Mouse (Mus musculus): Measurements from ENCODE around the gene 4930539E08Rik. TPM values are rescaled to one million over a fixed set of nuclear protein-coding genes. Genes with fewer than 3 reads are reported as not detected.

4930539E08Rik gene
- total and polyA plus RNA-seq, 2 experiments from 2014 or later: 2.1 to 5.6 TPM

GRCm38 (mm10) chr17:28940776-28941555 is 25.8 kb upstream of the 4930539E08Rik start:
- Histone ChIP-seq H3K4me3 (ENCODE audit: low read length) (no peak overlapping the region), H3K4me1 (ENCODE audit: insufficient read depth, low read length) (no peaks in the 10 kb centered on the region), H3K36me3 (ENCODE audit: insufficient read depth, low read length) (no peaks in the 10 kb centered on the region), H3K27ac (no peak overlapping the region), H3K27me3 (ENCODE audit: insufficient read depth, low read length) (no peaks in the 10 kb centered on the region), H3K4me2 (ENCODE audit: low read depth, low read length) (no peak overlapping the region), H3K9ac (replicated peaks; ENCODE audit: low read length) (no peak overlapping the region), H3K9me3 (ENCODE audit: low read length) (no peaks in the 10 kb centered on the region)
- DNase-seq (ENCODE audit: low spot score) (peak; percentile 71), ATAC-seq (peak; percentile 64; the same call in 1 of the 2 replicates)
- no peak for TF ChIP-seq CTCF (IDR thresholded peaks at IDR 0.05; ENCODE audit: low read depth)
- 70% methylated on average over 25 of the region's 25 CpGs for whole genome bisulfite sequencing

- Histone ChIP-seq H3K4me1 (ENCODE audit: insufficient read depth, low read length) (no peaks in the 10 kb centered on the region), H3K9ac (replicated peaks; ENCODE audit: low read length) (no peak overlapping the region), H3K4me2 (ENCODE audit: low read depth, low read length) (no peak overlapping the region), H3K9me3 (ENCODE audit: low read length) (no peaks in the 10 kb centered on the region), H3K4me3 (ENCODE audit: low read length) (no peak overlapping the region), H3K27ac (no peak overlapping the region), H3K36me3 (ENCODE audit: insufficient read depth, low read length) (no peaks in the 10 kb centered on the region), H3K27me3 (ENCODE audit: insufficient read depth, low read length) (no peaks in the 10 kb centered on the region)
- no peak for ATAC-seq
- WGBS: 73% methylated on average over 10 of the region's 10 CpGs
- no peak for DNase-seq (ENCODE audit: low spot score)
- TF ChIP-seq CTCF (IDR thresholded peaks at IDR 0.05; ENCODE audit: low read depth): peak; percentile 58
Observed at GRCm38 (mm10) chr17:28936622-28937345, 21.7 kb upstream of the 4930539E08Rik start.

GRCm38 (mm10) chr17:28936133-28936532 is 21.0 kb upstream of the 4930539E08Rik start:
- Histone ChIP-seq H3K36me3 (ENCODE audit: insufficient read depth, low read length) (no peaks in the 10 kb centered on the region), H3K9me3 (ENCODE audit: low read length) (no peaks in the 10 kb centered on the region), H3K27ac (no peak overlapping the region), H3K27me3 (ENCODE audit: insufficient read depth, low read length) (no peaks in the 10 kb centered on the region), H3K4me3 (ENCODE audit: low read length) (no peak overlapping the region), H3K9ac (replicated peaks; ENCODE audit: low read length) (no peak overlapping the region), H3K4me1 (ENCODE audit: insufficient read depth, low read length) (no peaks in the 10 kb centered on the region), H3K4me2 (ENCODE audit: low read depth, low read length) (no peak overlapping the region)
- no peak for ATAC-seq
- no peak for TF ChIP-seq CTCF (IDR thresholded peaks at IDR 0.05; ENCODE audit: low read depth)
- no peak for DNase-seq (ENCODE audit: low spot score)
- 94% methylated on average over 7 of the region's 7 CpGs for WGBS

- WGBS: 76% methylated on average over 19 of the region's 19 CpGs
- DNase-seq (ENCODE audit: low spot score): no peak
- H3K27me3 ChIP-seq (ENCODE audit: insufficient read depth, low read length): no peaks in the 10 kb centered on the region
- ATAC-seq: no peak
- H3K9me3 ChIP-seq (ENCODE audit: low read length): no peaks in the 10 kb centered on the region
- TF ChIP-seq CTCF (IDR thresholded peaks at IDR 0.05; ENCODE audit: low read depth): no peak
- no peak overlapping the region for H3K27ac ChIP-seq
- H3K36me3 ChIP-seq (ENCODE audit: insufficient read depth, low read length): no peaks in the 10 kb centered on the region
- H3K9ac ChIP-seq (replicated peaks; ENCODE audit: low read length): no peak overlapping the region
- no peak overlapping the region for H3K4me2 ChIP-seq (ENCODE audit: low read depth, low read length)
- H3K4me3 ChIP-seq (ENCODE audit: low read length): no peak overlapping the region
- H3K4me1 ChIP-seq (ENCODE audit: insufficient read depth, low read length): peaks cover 8% of the 10 kb centered on the region; the same call in 1 of the 2 replicates
Observed at GRCm38 (mm10) chr17:28934120-28934916, 19.2 kb upstream of the 4930539E08Rik start.

- ATAC-seq (no peak), DNase-seq (ENCODE audit: low spot score) (no peak)
- peaks cover 8% of the 10 kb centered on the region; the same call in 1 of the 2 replicates for H3K4me1 ChIP-seq (ENCODE audit: insufficient read depth, low read length)
- no peaks in the 10 kb centered on the region for H3K9me3 ChIP-seq (ENCODE audit: low read length)
- H3K27me3 ChIP-seq (ENCODE audit: insufficient read depth, low read length): no peaks in the 10 kb centered on the region
- H3K27ac ChIP-seq: no peak overlapping the region
- no peaks in the 10 kb centered on the region for H3K36me3 ChIP-seq (ENCODE audit: insufficient read depth, low read length)
- H3K4me3 ChIP-seq (ENCODE audit: low read length): no peak overlapping the region
- TF ChIP-seq CTCF (IDR thresholded peaks at IDR 0.05; ENCODE audit: low read depth): no peak
- no peak overlapping the region for H3K9ac ChIP-seq (replicated peaks; ENCODE audit: low read length)
- 78% methylated on average over 4 of the region's 4 CpGs for WGBS
- H3K4me2 ChIP-seq (ENCODE audit: low read depth, low read length): no peak overlapping the region
Observed at GRCm38 (mm10) chr17:28932274-28932673, 17.1 kb upstream of the 4930539E08Rik start.

GRCm38 (mm10) chr17:28931436-28932211 is 16.5 kb upstream of the 4930539E08Rik start:
- no peaks in the 10 kb centered on the region for H3K27me3 ChIP-seq (ENCODE audit: insufficient read depth, low read length)
- H3K4me2 ChIP-seq (ENCODE audit: low read depth, low read length): no peak overlapping the region
- H3K4me3 ChIP-seq (ENCODE audit: low read length): no peak overlapping the region
- peaks cover 8% of the 10 kb centered on the region; the same call in 1 of the 2 replicates for H3K4me1 ChIP-seq (ENCODE audit: insufficient read depth, low read length)
- ATAC-seq: no peak
- no peak for TF ChIP-seq CTCF (IDR thresholded peaks at IDR 0.05; ENCODE audit: low read depth)
- no peak for DNase-seq (ENCODE audit: low spot score)
- H3K36me3 ChIP-seq (ENCODE audit: insufficient read depth, low read length): no peaks in the 10 kb centered on the region
- no peak overlapping the region for H3K27ac ChIP-seq
- no peak overlapping the region for H3K9ac ChIP-seq (replicated peaks; ENCODE audit: low read length)
- no peaks in the 10 kb centered on the region for H3K9me3 ChIP-seq (ENCODE audit: low read length)
- WGBS: 91% methylated on average over 18 of the region's 18 CpGs
